Mouse (Mus musculus) Patski (cell line): ENCODE results near the gene Trim72. TPM values are rescaled to one million over a fixed set of nuclear protein-coding genes. Genes with fewer than 3 reads are reported as not detected.

Source experiments
- ATAC-seq: fragments of 100-300 bp; one replicate; pipeline ENCODE4 v1.8.0; 2021
- CTCF ChIA-PET: fragments of 350-600 bp; sonication (Branson Sonifier 250); formaldehyde crosslinking; loops from one replicate; lab custom pipeline; 2022; ENCODE audit warnings: inconsistent platforms; lab: Charles Lee
- POLR2A ChIA-PET: fragments of 350-600 bp; sonication (Branson Sonifier 250); formaldehyde crosslinking; loops from one replicate; lab custom pipeline; 2022; ENCODE audit warnings: antibody characterized with exemption, inconsistent platforms; lab: Charles Lee
- DNase-seq: peaks from one replicate; pipeline ENCODE4 v3.0.0-alpha.2; 2011; ENCODE audit warnings: low read depth, low spot score
- H3K27me3 ChIP-seq: fragments of 371-371 bp; one replicate; pipeline ENCODE4 v1.5.1; 2021
- CTCF ChIP-seq: fragments of 100-300 bp; IDR thresholded peaks from one replicate; pipeline ENCODE4 v1.5.1; 2021
- in situ Hi-C: fragments of 300-500 bp; cut with MboI; formaldehyde crosslinking; loops from 3 replicates; pipeline ENCODE4 v1.11.1; 2018; ENCODE audit warnings: low pct_unique_long_range_greater_than_20kb, mixed read lengths
- polyA plus RNA-seq: library from polyadenylated mRNA; unstranded; gene quantifications from one replicate; pipeline ENCODE4 v1.2.3, GENCODE M21; 2021

The Trim72 gene
- polyA plus RNA-seq, 1 experiment from 2014 or later: 0.17 TPM

GRCm38 (mm10) chr7:128050739-128051138, 47.0 kb downstream of the Trim72 start:
- POLR2A ChIA-PET: interaction anchor here (0.6 kb wide), 1 partner anchor 239 kb away, joined by 3 read pairs; no protein-coding TSS in a partner anchor
- no peak for TF ChIP-seq CTCF
- DNase-seq: no peak
- H3K27me3 ChIP-seq: no peaks in the 10 kb centered on the region
- in situ Hi-C loops: no loop called here
- no peak for ATAC-seq
- CTCF ChIA-PET: no interaction called here

- ATAC-seq (no peak), DNase-seq (no peak)
- CTCF ChIA-PET: no interaction called here
- POLR2A ChIA-PET: no interaction called here
- in situ Hi-C loops: no loop called here
- TF ChIP-seq CTCF: no peak
- H3K27me3 ChIP-seq: no peaks in the 10 kb centered on the region
These were observed 49.3 kb downstream of the Trim72 start for GRCm38 (mm10) chr7:128053061-128053460.

- POLR2A ChIA-PET: no interaction called here
- in situ Hi-C loops: no loop called here
- ATAC-seq (no peak), DNase-seq (no peak)
- no peaks in the 10 kb centered on the region for H3K27me3 ChIP-seq
- no peak for TF ChIP-seq CTCF
- CTCF ChIA-PET: no interaction called here
These were observed 53.2 kb downstream of the Trim72 start for GRCm38 (mm10) chr7:128056917-128057444.

DNA sequence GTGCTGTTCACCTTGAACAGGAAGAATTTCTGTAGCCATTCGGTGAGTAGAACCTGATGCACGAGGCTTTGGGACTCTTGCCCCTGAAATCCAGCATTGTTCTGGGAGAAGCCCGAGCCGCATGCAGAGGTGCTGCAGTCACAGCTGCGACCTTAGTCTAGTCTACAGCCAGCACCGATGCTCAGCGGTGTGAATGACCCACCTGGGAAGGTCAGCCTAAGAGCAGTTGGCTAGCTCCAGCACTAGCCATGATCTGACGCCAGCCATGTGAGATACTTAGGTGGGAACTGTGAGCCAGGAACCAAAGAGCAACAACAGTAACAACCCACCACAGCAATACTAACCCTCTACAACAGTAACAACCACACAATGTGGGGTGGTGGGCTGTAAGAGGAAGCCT, 54.1 kb downstream of the Trim72 start:
- ChIA-PET CTCF (no interaction called here), POLR2A (no interaction called here)
- no peak for ATAC-seq
- DNase-seq: no peak
- in situ Hi-C loops: no loop called here
- TF ChIP-seq CTCF: no peak
- no peaks in the 10 kb centered on the region for H3K27me3 ChIP-seq

DNA sequence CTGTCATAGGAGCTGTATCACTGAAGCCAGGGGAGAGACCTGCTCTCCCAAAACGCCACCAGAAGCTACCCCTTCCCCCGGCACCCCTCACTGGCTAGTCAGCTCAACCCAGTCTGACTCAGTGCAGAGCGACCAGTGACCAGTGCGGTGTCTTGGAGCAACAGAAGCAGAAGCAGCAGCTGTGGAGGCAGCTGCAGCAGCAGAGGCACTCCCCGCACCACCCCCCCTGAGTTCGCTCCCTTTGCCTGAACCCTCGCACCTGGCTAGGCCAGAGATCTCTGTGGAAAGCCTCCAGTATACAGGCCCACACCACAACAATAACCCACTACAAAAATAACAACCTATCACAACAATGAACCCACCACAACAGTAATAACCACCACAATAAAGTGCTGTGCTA, 54.8 kb downstream of the Trim72 start:
- in situ Hi-C loops: no loop called here
- ATAC-seq: no peak
- CTCF ChIA-PET: no interaction called here

GRCm38 (mm10) chr7:128059091-128059490, 55.3 kb downstream of the Trim72 start:
- DNase-seq: no peak
- TF ChIP-seq CTCF: no peak
- ChIA-PET CTCF (no interaction called here), POLR2A (no interaction called here)
- ATAC-seq: no peak
- peaks cover 3% of the 10 kb centered on the region for H3K27me3 ChIP-seq
- in situ Hi-C loops: no loop called here

More for the DNA sequence above, 54.8 kb downstream of the Trim72 start:
- no peaks in the 10 kb centered on the region for H3K27me3 ChIP-seq
- no peak for DNase-seq
- POLR2A ChIA-PET: no interaction called here
- no peak for TF ChIP-seq CTCF

Other genes starting within 250 kb of the Trim72 start
- gene Orai3, start 234.1 kb upstream of the Trim72 start, polyA plus RNA-seq: 25.8 TPM
- 30.0 TPM for gene Setd1a, start 227.3 kb upstream of the Trim72 start, polyA plus RNA-seq
- 4.5 TPM for gene Gm49388, start 218.3 kb upstream of the Trim72 start, polyA plus RNA-seq
- 30.1 TPM for gene Hsd3b7, start 203.3 kb upstream of the Trim72 start, polyA plus RNA-seq
- 133 TPM for gene Stx4a, start 179.7 kb upstream of the Trim72 start, polyA plus RNA-seq
- 0.23 TPM for gene Stx1b, start 179.4 kb upstream of the Trim72 start, polyA plus RNA-seq
- 22.3 TPM for gene Zfp646, start 127.7 kb upstream of the Trim72 start, polyA plus RNA-seq
- 8.9 TPM for gene Zfp668, start 127.1 kb upstream of the Trim72 start, polyA plus RNA-seq
- 0.45 TPM for gene Prss53, start 113.0 kb upstream of the Trim72 start, polyA plus RNA-seq
- not detected for gene Gm21974, start 108.5 kb upstream of the Trim72 start, polyA plus RNA-seq
- gene Vkorc1, start 108.3 kb upstream of the Trim72 start, polyA plus RNA-seq: 77.0 TPM
- 75.7 TPM for gene Bckdk, start 99.9 kb upstream of the Trim72 start, polyA plus RNA-seq
- gene Kat8, start 91.4 kb upstream of the Trim72 start, polyA plus RNA-seq: 22.1 TPM
- 0.05 TPM for gene Prss8, start 73.8 kb upstream of the Trim72 start, polyA plus RNA-seq
- gene Prss36, start 57.2 kb upstream of the Trim72 start, polyA plus RNA-seq: 6.8 TPM
- gene Fus, start 36.5 kb upstream of the Trim72 start, polyA plus RNA-seq: 469 TPM
- gene Pycard, start 10.1 kb upstream of the Trim72 start, polyA plus RNA-seq: 0.10 TPM
- gene Itgam, start 58.7 kb downstream of the Trim72 start, polyA plus RNA-seq: not detected
- not detected for gene Gm49368, start 58.7 kb downstream of the Trim72 start, polyA plus RNA-seq
- gene Itgax, start 125.6 kb downstream of the Trim72 start, polyA plus RNA-seq: 0.01 TPM
- not detected for gene Itgad, start 150.4 kb downstream of the Trim72 start, polyA plus RNA-seq
- gene Cox6a2, start 202.4 kb downstream of the Trim72 start, polyA plus RNA-seq: 0.30 TPM
- gene Armc5, start 233.4 kb downstream of the Trim72 start, polyA plus RNA-seq: 17.3 TPM
- gene 9130023H24Rik, start 234.1 kb downstream of the Trim72 start, polyA plus RNA-seq: 5.4 TPM
- gene Tgfb1i1, start 242.9 kb downstream of the Trim72 start, polyA plus RNA-seq: 98.6 TPM